Mouse (Mus musculus) MEL (cell line): Measurements from ENCODE around the gene Pramel1. TPM values are rescaled to one million over a fixed set of nuclear protein-coding genes. Genes with fewer than 3 reads are reported as not detected.

Experiments used
- DNase-seq: peaks from one replicate; pipeline ENCODE4 v3.0.0; 2011; ENCODE audit warnings: low read depth, low spot score
- H3K27ac ChIP-seq: 2 replicates; pipeline ENCODE4 v1.5.1; 2012; ENCODE audit warnings: low read depth, mild to moderate bottlenecking, control low read depth, low read length, moderate library complexity; ENCODE audit not compliant: control insufficient read depth
- H3K27me3 ChIP-seq, 2 experiments: fragments of 150-350 bp in 1 of 2; sonication (generic) in 1 of 2; 2 replicates each; pipeline ENCODE4 v1.6.1; 2012; ENCODE audit warnings: low read length in 2 of 2, mild to moderate bottlenecking in 2 of 2, improper control_type of control experiment in 1 of 2, moderate library complexity in 1 of 2; ENCODE audit not compliant: insufficient read depth in 2 of 2, control insufficient read depth in 1 of 2
- H3K36me3 ChIP-seq, 2 experiments: 2 replicates each; pipeline ENCODE4 v1.6.1; 2012 to 2014; ENCODE audit warnings: low read length in 2 of 2, improper control_type of control experiment in 1 of 2, inconsistent platforms in 1 of 2, mild to moderate bottlenecking in 1 of 2; ENCODE audit not compliant: insufficient read depth in 2 of 2, control insufficient read depth in 1 of 2
- H3K4me1 ChIP-seq, 2 experiments: fragments of 150-350 bp in 1 of 2; sonication (generic) in 1 of 2; 2 replicates each; pipeline ENCODE4 v1.6.1; 2012; ENCODE audit warnings: low read length in 2 of 2, improper control_type of control experiment in 1 of 2, mild to moderate bottlenecking in 1 of 2; ENCODE audit not compliant: insufficient read depth in 2 of 2, control insufficient read depth in 1 of 2
- H3K4me3 ChIP-seq, 2 experiments: fragments of 150-350 bp in 1 of 2; sonication (generic) in 1 of 2; 2 replicates each; pipeline ENCODE4 v1.5.1; 2012; ENCODE audit warnings: low read depth in 2 of 2, low read length in 2 of 2, mild to moderate bottlenecking in 2 of 2, moderate library complexity in 2 of 2, control low read depth in 1 of 2, improper control_type of control experiment in 1 of 2; ENCODE audit not compliant: control insufficient read depth in 1 of 2, insufficient read depth in 1 of 2
- H3K79me2 ChIP-seq: 2 replicates; pipeline ENCODE4 v1.6.1; 2012; ENCODE audit warnings: mild to moderate bottlenecking, low read length, moderate library complexity; ENCODE audit not compliant: control insufficient read depth, poor library complexity, insufficient read depth
- H3K9ac ChIP-seq: 2 replicates; pipeline ENCODE4 v1.6.1; 2012; ENCODE audit warnings: low read depth, mild to moderate bottlenecking, control low read depth, low read length, moderate library complexity; ENCODE audit not compliant: control insufficient read depth, poor library complexity, severe bottlenecking
- H3K9me3 ChIP-seq: fragments of 150-350 bp; sonication (generic); replicated peaks from 2 replicates; pipeline ENCODE4 v1.6.1; 2012; ENCODE audit warnings: mild to moderate bottlenecking, low read length, improper control_type of control experiment, moderate library complexity; ENCODE audit not compliant: insufficient read depth
- CTCF ChIP-seq, 3 experiments: IDR thresholded peaks in 2 of 3; conservative IDR thresholded peaks in 1 of 3; 2 replicates each; pipeline ENCODE4 v1.5.1; 2011 to 2012; ENCODE audit warnings: low read length in 3 of 3, low read depth in 2 of 3, mild to moderate bottlenecking in 2 of 3, improper control_type of control experiment in 1 of 3, inconsistent platforms in 1 of 3, mixed read lengths in 1 of 3, moderate library complexity in 1 of 3; ENCODE audit not compliant: control insufficient read depth in 1 of 3, insufficient read depth in 1 of 3, poor library complexity in 1 of 3, severe bottlenecking in 1 of 3
- ELF1 ChIP-seq: IDR thresholded peaks from 2 replicates; pipeline ENCODE4 v1.6.1; 2014; ENCODE audit warnings: low read depth, mild to moderate bottlenecking, inconsistent platforms, low read length, improper control_type of control experiment, moderate library complexity
- ETS1 ChIP-seq: IDR thresholded peaks from 2 replicates; pipeline ENCODE4 v1.6.1; 2012; ENCODE audit warnings: low read depth, mild to moderate bottlenecking, inconsistent platforms, low read length, improper control_type of control experiment, moderate library complexity
- GABPA ChIP-seq: IDR thresholded peaks from 2 replicates; pipeline ENCODE4 v1.6.1; 2012; ENCODE audit warnings: low read depth, mild to moderate bottlenecking, inconsistent platforms, low read length, improper control_type of control experiment, moderate library complexity
- HCFC1 ChIP-seq: IDR thresholded peaks from 2 replicates; pipeline ENCODE4 v1.6.1; 2012; ENCODE audit warnings: low read depth, mild to moderate bottlenecking, inconsistent platforms, low read length, improper control_type of control experiment, moderate library complexity
- KAT2A ChIP-seq: conservative IDR thresholded peaks from 2 replicates; pipeline ENCODE4 v1.6.1; 2012; ENCODE audit warnings: low read depth, low read length, improper control_type of control experiment, inconsistent platforms
- MYC ChIP-seq: IDR thresholded peaks from 2 replicates; pipeline ENCODE4 v1.6.1; 2011; ENCODE audit warnings: low read depth, mild to moderate bottlenecking, low read length, improper control_type of control experiment, moderate library complexity
- POLR2AphosphoS2 ChIP-seq: IDR thresholded peaks from 2 replicates; pipeline ENCODE4 v1.6.1; 2011; ENCODE audit warnings: low read length, improper control_type of control experiment
- RAD21 ChIP-seq: IDR thresholded peaks from 2 replicates; pipeline ENCODE4 v1.6.1; 2011; ENCODE audit warnings: mild to moderate bottlenecking, low read depth, low read length, improper control_type of control experiment
- RCOR1 ChIP-seq: IDR thresholded peaks from 2 replicates; pipeline ENCODE4 v1.6.1; 2012; ENCODE audit warnings: low read depth, mild to moderate bottlenecking, inconsistent platforms, low read length, improper control_type of control experiment
- SIN3A ChIP-seq: IDR thresholded peaks from 2 replicates; pipeline ENCODE4 v1.6.1; 2012; ENCODE audit warnings: low read length, improper control_type of control experiment, inconsistent platforms
- TAL1 ChIP-seq: IDR thresholded peaks from 2 replicates; pipeline ENCODE4 v1.6.1; 2012; ENCODE audit warnings: mild to moderate bottlenecking, inconsistent platforms, low read length, moderate library complexity, mixed read lengths
- TCF12 ChIP-seq: IDR thresholded peaks from 2 replicates; pipeline ENCODE4 v1.6.1; 2014; ENCODE audit warnings: low read depth, mild to moderate bottlenecking, inconsistent platforms, low read length, improper control_type of control experiment, moderate library complexity
- UBTF ChIP-seq: IDR thresholded peaks from 2 replicates; pipeline ENCODE4 v1.6.1; 2012; ENCODE audit warnings: low read depth, mild to moderate bottlenecking, inconsistent platforms, low read length, improper control_type of control experiment, moderate library complexity, borderline replicate concordance; ENCODE audit not compliant: insufficient read depth
- ZNF384 ChIP-seq: IDR thresholded peaks from 2 replicates; pipeline ENCODE4 v1.6.1; 2012; ENCODE audit warnings: low read depth, mild to moderate bottlenecking, inconsistent platforms, low read length, improper control_type of control experiment
- polyA plus RNA-seq, 2 experiments: library from polyadenylated mRNA; stranded (reverse) in 1 of 2; unstranded in 1 of 2; fragments of >175 nt in 1 of 2; fragments of >200 nt in 1 of 2; gene quantifications; 2 replicates each; pipeline versions ENCODE4 v1.2.1 to v1.2.4; 2012; ENCODE audit warnings: low replicate concordance in 2 of 2, low read depth in 1 of 2; ENCODE audit not compliant: insufficient read length in 2 of 2, insufficient read depth in 1 of 2, missing spikeins in 1 of 2
- total RNA-seq: library from RNA; depleted of rRNA; stranded (reverse); fragments of 300-350 nt; gene quantifications from 2 replicates; pipeline ENCODE4 v1.2.3, GENCODE M21; 2012

Pramel1 gene
- total and polyA plus RNA-seq, 3 experiments, result not detected

DNA sequence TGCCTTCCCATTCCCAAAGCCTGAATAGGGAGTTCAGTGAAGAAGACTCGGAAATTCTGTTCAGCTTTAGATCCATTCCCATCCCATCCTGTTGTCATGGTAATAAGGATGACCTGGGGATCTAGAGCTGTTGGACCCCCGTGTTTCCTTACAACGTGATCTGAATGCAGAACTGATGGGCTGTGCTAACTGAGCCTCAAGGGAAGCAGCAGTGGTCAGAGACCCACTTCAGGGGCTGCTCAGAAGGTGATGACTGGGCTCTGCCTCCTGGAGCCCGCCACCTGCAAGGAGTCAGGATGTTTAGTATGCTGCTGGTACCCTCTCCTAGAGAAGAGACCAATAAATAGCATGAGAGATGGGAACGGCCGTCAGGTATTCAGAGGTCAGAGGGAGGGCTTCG lies 14.7 kb upstream of the Pramel1 start:
- H3K27ac ChIP-seq, result no peak overlapping the region
- no peaks in the 10 kb centered on the region for H3K9me3 ChIP-seq
- no peak overlapping the region for H3K4me3 ChIP-seq
- DNase-seq, result no peak
- no peak overlapping the region for H3K9ac ChIP-seq
- TF ChIP-seq KAT2A, result no peak
- no peak for TF ChIP-seq ELF1
- TF ChIP-seq ZNF384, result no peak
- H3K79me2 ChIP-seq, result no peaks in the 10 kb centered on the region
- H3K36me3 ChIP-seq, result no peaks in the 10 kb centered on the region
- H3K4me1 ChIP-seq, result no peaks in the 10 kb centered on the region
- no peaks in the 10 kb centered on the region for H3K27me3 ChIP-seq

DNA sequence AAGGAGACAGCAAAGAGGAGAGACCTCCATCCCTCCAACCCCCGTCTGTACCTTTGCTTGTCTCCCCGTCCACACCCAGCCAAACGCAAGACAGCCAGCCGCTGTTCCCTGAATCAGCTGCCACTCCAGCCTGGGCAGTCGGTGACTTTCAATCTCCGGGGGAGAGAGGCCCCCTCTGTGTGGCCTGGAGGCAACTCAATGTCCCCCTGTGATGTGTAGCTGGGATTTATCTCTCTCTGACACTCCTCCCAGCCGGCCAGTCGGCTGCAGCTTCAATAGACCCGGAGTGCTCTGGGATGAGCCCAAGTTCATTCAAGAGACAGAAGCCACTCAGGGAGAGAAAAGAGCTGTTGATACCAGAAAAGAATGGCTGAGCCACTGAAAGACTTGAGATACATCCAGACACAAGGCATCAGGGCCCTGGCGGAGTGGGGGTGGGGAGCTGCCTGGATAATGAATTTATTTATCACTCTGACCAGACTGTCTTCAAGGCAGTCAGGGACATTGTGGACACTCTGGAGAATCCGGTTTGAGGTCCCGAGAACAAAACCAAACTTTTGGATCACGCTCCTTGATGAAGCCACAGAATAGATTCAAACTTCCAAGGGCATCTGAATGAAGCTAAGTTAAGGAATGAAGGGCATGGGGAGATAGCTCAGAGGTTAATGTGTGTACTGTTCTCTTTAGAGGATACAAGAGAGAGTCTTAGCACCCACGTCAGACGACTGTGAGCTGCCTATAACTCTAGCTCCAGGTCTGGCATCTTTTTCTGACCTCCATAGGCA lies 14.1 kb upstream of the Pramel1 start:
- TF ChIP-seq RCOR1 (no peak), POLR2AphosphoS2 (no peak), TAL1 (no peak), SIN3A (no peak), HCFC1 (no peak)
- DNase-seq, result no peak
- no peaks in the 10 kb centered on the region for H3K9me3 ChIP-seq
- H3K4me3 ChIP-seq, result no peak overlapping the region
- H3K27ac ChIP-seq, result no peak overlapping the region
- H3K79me2 ChIP-seq, result no peaks in the 10 kb centered on the region
- no peaks in the 10 kb centered on the region for H3K36me3 ChIP-seq
- H3K4me1 ChIP-seq, result no peaks in the 10 kb centered on the region
- no peaks in the 10 kb centered on the region for H3K27me3 ChIP-seq
- H3K9ac ChIP-seq, result no peak overlapping the region

DNA sequence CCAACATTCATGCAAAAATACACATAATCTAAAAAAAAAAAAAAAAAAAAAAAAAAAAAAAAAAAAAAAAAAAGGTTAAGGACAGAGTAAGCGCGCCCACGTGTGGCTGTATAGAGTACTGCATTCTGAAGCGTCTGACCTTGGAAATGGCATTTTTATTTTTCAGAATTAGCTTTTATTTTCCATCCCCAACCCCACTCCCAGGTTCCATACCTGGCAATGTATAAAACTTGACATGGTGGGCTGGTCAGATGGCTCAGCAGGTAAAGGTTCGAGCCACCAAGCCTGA lies 13.6 kb upstream of the Pramel1 start:
- Histone ChIP-seq H3K4me3 (no peak overlapping the region), H3K27ac (no peak overlapping the region), H3K4me1 (no peaks in the 10 kb centered on the region), H3K36me3 (no peaks in the 10 kb centered on the region), H3K9ac (no peak overlapping the region), H3K79me2 (no peaks in the 10 kb centered on the region), H3K27me3 (no peaks in the 10 kb centered on the region), H3K9me3 (no peaks in the 10 kb centered on the region)
- TF ChIP-seq GABPA, result no peak
- TF ChIP-seq TCF12, result no peak
- TF ChIP-seq ELF1, result no peak
- peak; percentile 77 for TF ChIP-seq ZNF384
- no peak for TF ChIP-seq UBTF
- TF ChIP-seq TAL1, result no peak
- peak; percentile 7 to 31 (median 22); a peak in 3 of 6 replicates for TF ChIP-seq CTCF (IDR thresholded peaks at IDR 0.05 in 2 of 3, conservative IDR thresholded peaks at IDR 0.05 in 1 of 3; ENCODE audit: control insufficient read depth in 1 of 3, insufficient read depth in 1 of 3, low read depth in 2 of 3, low read length in 3 of 3, poor library complexity in 1 of 3, severe bottlenecking in 1 of 3)
- TF ChIP-seq HCFC1, result no peak
- no peak for TF ChIP-seq MYC
- no peak for TF ChIP-seq ETS1
- peak; percentile 16 for TF ChIP-seq RAD21
- DNase-seq, result no peak
